Mouse (Mus musculus) forebrain, embryonic 14.5 days (tissue): ENCODE measurements around the gene Mb. TPM values are rescaled to one million over a fixed set of nuclear protein-coding genes. Genes with fewer than 3 reads are reported as not detected.

ENCODE experiments used
- ATAC-seq: fragments of 200-750 bp; cut with Nextera tagmentation; 2 replicates; pipeline ENCODE4 v1.8.0; 2017; ENCODE audit warnings: mild to moderate bottlenecking, moderate library complexity
- DNase-seq: peaks from one replicate; pipeline ENCODE4 v3.0.0-alpha.2; 2015; ENCODE audit warnings: low spot score
- H3K27ac ChIP-seq: fragments of 300-500 bp; sonication (generic); 2 replicates; pipeline ENCODE4 v1.5.1; 2014; ENCODE audit warnings: low read depth, mild to moderate bottlenecking, control low read depth, low read length, moderate library complexity
- H3K27me3 ChIP-seq: fragments of 300-500 bp; sonication (generic); replicated peaks from 2 replicates; pipeline ENCODE4 v1.6.1; 2014; ENCODE audit warnings: low read length, control low read depth, mixed read lengths; ENCODE audit not compliant: control insufficient read depth, insufficient read depth
- H3K36me3 ChIP-seq: fragments of 300-500 bp; sonication (generic); 2 replicates; pipeline ENCODE4 v1.6.1; 2014; ENCODE audit warnings: low read length, control low read depth; ENCODE audit not compliant: control insufficient read depth, insufficient read depth
- H3K4me1 ChIP-seq: fragments of 300-500 bp; sonication (generic); 2 replicates; pipeline ENCODE4 v1.6.1; 2014; ENCODE audit warnings: antibody characterized with exemption, low read length, control low read depth; ENCODE audit not compliant: control insufficient read depth, insufficient read depth
- H3K4me2 ChIP-seq: fragments of 300-500 bp; sonication (generic); 2 replicates; pipeline ENCODE4 v1.6.1; 2014; ENCODE audit warnings: mild to moderate bottlenecking, control low read depth, low read length
- H3K4me3 ChIP-seq: fragments of 300-500 bp; sonication (generic); 2 replicates; pipeline ENCODE4 v1.5.1; 2014; ENCODE audit warnings: low read depth, low read length, control low read depth
- H3K9ac ChIP-seq: fragments of 300-500 bp; sonication (generic); 2 replicates; pipeline ENCODE4 v1.6.1; 2014; ENCODE audit warnings: mild to moderate bottlenecking, low read length, control low read depth, moderate library complexity
- H3K9me3 ChIP-seq: fragments of 300-500 bp; sonication (generic); replicated peaks from 2 replicates; pipeline ENCODE4 v1.6.1; 2016; ENCODE audit warnings: low read length, control low read depth, mixed read lengths; ENCODE audit not compliant: control insufficient read depth
- WGBS: fragments of 180-500 bp; shearing (Covaris S2); extraction: QIAGEN DNeasy Blood & Tissue Kit; methylation state at CpG from one replicate; pipeline ENCODE4 v1.1.7; 2014; 5-methylcytosine and 5-hydroxymethylcytosine counted together
- polyA plus RNA-seq: library from polyadenylated mRNA; unstranded; fragments of >200 nt; fragmentation: Nextera tagmentation; extraction: Ambion mirVana; gene quantifications from 2 replicates; pipeline ENCODE4 v1.2.1, GENCODE M21; 2014

The Mb gene
- polyA plus RNA-seq, 1 experiment from 2014 or later: not detected

DNA sequence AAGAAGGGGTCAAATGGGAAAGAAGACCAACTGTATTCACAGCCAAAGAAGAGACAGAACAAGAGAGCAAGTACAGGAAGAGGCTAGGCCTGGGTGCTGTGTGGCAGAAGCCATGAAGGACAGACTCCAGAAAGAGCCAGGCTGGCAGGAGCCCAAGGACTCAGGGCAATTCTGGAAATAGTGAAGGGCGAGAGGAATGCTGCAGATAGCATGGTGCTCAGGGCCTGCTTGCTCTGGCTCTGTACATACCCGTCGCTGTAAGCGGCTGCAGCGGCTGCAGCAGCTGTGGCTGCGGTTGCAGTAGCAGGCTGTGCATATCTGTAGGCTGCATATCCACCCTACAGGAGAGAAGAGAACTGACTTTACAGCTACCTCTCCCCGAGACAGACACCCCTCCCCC is 35.3 kb upstream of the Mb start:
- no peak overlapping the region for H3K9ac ChIP-seq
- H3K9me3 ChIP-seq: no peaks in the 10 kb centered on the region
- no peak for ATAC-seq
- H3K4me2 ChIP-seq: no peak overlapping the region
- no peaks in the 10 kb centered on the region for H3K27me3 ChIP-seq
- no peaks in the 10 kb centered on the region for H3K4me1 ChIP-seq
- no peak overlapping the region for H3K4me3 ChIP-seq
- 87% methylated on average over 7 of the region's 7 CpGs for WGBS
- peaks cover 75% of the 10 kb centered on the region for H3K36me3 ChIP-seq
- no peak overlapping the region for H3K27ac ChIP-seq
- DNase-seq: no peak

DNA sequence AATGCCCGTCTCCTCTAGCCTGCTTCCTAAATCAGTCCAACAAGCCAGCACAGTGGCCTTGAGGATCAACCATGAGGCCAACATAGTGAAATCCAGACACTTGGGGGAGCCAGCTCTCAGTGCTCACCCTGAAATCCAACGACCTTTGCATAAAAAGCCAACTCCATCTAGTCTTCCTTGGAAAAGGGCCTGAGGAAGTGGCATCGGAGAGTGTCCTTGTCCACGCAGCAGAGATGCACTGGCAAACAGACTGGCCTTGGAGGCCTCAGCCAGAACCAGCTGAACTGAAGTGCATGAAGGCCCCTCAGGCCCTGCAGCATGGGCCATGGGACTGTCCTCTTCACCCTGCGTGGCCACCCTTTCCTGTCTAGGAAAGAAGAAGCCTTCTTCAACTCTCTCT is 31.0 kb upstream of the Mb start:
- DNase-seq (no peak), ATAC-seq (no peak)
- Histone ChIP-seq H3K27ac (no peak overlapping the region), H3K27me3 (no peaks in the 10 kb centered on the region), H3K4me3 (no peak overlapping the region), H3K4me1 (no peaks in the 10 kb centered on the region), H3K4me2 (no peak overlapping the region), H3K9ac (no peak overlapping the region), H3K9me3 (no peaks in the 10 kb centered on the region), H3K36me3 (peaks cover 74% of the 10 kb centered on the region)
- WGBS: 91% methylated on average over 5 of the region's 5 CpGs

DNA sequence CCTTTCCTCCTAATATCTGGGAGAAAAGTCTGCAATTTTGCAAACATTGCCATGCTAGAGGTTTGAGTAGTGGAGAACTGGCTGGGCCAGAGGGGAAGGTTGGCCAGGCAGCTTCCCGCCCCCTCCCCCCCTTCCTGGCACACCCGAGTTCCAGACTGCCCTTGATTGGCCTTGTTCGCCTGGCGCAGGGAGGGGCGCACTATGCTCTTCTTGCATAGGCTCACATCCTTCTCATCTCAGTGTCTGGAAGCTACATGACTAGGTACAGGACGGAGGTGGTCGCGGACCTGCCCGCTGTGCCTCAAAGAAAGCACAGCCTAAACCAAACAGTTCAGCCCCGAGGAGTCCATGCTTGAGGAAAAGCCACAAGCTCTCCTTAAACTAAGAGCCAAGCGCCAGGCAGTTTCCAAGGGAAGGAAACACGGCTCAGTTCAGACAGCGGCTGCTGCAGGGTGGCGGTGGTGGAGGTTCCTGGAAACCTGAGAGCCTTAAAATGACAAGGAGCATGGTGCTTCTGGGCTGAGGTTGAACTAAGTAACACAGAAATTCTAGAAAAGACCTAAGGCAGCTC is 30.3 kb upstream of the Mb start:
- H3K36me3 ChIP-seq: peaks cover 73% of the 10 kb centered on the region

DNA sequence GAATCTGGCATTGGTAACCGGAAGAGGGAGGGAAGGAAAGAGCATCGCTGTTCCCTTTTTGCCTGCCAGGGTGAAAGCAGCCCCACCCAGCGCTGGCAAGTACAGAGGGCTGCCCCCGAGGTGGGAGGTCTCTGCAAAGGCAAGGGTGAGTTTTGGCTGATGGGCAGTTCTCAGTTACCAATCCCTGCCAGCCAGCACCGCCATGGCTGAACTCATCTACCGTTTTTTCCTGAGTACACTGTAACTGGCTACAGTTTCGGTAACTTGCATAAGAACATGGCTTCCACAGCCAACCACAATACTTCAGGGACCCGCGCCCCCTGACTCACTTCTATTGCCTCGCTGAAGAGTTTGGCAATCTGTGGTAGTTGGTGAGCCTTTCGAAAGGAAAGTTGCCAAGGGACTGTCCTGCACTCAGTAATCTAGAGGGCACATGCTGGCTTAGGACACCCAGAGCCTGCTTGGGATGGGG is 29.5 kb upstream of the Mb start:
- Histone ChIP-seq H3K36me3 (peaks cover 65% of the 10 kb centered on the region), H3K27me3 (no peaks in the 10 kb centered on the region)
- no peak for DNase-seq

More for the DNA sequence above, 30.3 kb upstream of the Mb start:
- Histone ChIP-seq H3K27ac (no peak overlapping the region), H3K9me3 (no peaks in the 10 kb centered on the region), H3K4me1 (no peaks in the 10 kb centered on the region), H3K27me3 (no peaks in the 10 kb centered on the region), H3K4me2 (no peak overlapping the region), H3K4me3 (no peak overlapping the region), H3K9ac (no peak overlapping the region)
- DNase-seq: no peak
- no peak for ATAC-seq
- WGBS: 78% methylated on average over 14 of the region's 14 CpGs

DNA sequence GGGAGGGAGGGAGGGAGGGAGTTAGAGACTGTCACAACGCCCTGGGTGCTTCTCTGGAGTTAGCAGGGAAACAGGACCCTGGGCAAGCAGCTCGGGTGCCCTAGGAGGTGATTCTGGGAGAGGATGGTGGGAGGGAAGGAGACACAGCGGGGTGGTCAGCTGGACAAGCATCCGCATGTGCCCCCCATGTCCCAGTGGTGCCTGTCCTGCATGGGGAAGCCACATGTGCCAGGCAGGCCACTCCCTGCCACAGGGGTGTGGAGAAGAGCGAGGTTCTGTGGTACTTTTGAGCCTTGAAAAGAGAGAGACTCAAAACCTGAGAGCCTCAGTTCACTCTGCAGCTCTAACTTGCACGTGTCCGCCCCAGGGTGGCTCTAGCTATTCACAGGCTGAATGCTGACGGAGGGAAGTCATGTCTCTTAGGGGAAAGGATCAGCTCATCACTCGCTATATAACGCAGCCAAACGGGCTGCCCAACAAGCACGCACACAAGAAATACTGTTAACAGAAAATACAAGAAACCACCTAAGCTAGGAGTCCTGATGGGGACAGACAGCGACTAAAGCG is 28.9 kb upstream of the Mb start:
- Histone ChIP-seq H3K4me3 (no peak overlapping the region), H3K4me1 (no peaks in the 10 kb centered on the region), H3K36me3 (peaks cover 59% of the 10 kb centered on the region), H3K9ac (no peak overlapping the region), H3K27ac (no peak overlapping the region), H3K4me2 (no peak overlapping the region), H3K9me3 (no peaks in the 10 kb centered on the region), H3K27me3 (no peaks in the 10 kb centered on the region)
- WGBS: 54% methylated on average over 14 of the region's 14 CpGs
- no peak for DNase-seq
- ATAC-seq: no peak

More for the DNA sequence above, 29.5 kb upstream of the Mb start:
- WGBS: 73% methylated on average over 11 of the region's 11 CpGs
- no peak for ATAC-seq
- H3K9ac ChIP-seq: no peak overlapping the region
- no peak overlapping the region for H3K4me3 ChIP-seq
- H3K9me3 ChIP-seq: no peaks in the 10 kb centered on the region
- no peaks in the 10 kb centered on the region for H3K4me1 ChIP-seq
- no peak overlapping the region for H3K27ac ChIP-seq
- H3K4me2 ChIP-seq: no peak overlapping the region

DNA sequence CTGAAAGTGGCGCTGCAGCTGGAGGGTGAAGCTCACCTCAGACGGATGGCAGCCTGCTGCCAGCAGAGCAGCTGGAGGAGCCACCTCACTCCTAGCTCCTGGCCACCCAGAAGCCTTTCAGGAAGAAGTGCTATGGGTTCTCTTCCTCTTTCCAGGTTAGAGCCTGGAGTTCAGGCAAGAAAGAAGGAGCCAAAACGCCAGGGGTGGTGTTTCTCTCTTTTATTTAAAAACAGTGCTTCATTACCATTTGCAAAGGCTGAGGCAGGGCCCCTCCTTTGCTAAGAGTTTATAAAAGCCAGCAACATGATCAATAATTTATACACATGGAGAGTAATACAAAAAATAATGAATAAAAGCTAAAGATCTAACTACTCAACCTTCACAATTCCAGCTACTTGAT is 28.3 kb upstream of the Mb start:
- Histone ChIP-seq H3K27ac (no peak overlapping the region), H3K4me1 (no peaks in the 10 kb centered on the region), H3K27me3 (no peaks in the 10 kb centered on the region), H3K36me3 (peaks cover 54% of the 10 kb centered on the region), H3K9me3 (no peaks in the 10 kb centered on the region), H3K9ac (no peak overlapping the region), H3K4me2 (no peak overlapping the region), H3K4me3 (no peak overlapping the region)
- ATAC-seq: no peak
- WGBS: 45% methylated on average over 3 of the region's 3 CpGs
- DNase-seq: no peak

DNA sequence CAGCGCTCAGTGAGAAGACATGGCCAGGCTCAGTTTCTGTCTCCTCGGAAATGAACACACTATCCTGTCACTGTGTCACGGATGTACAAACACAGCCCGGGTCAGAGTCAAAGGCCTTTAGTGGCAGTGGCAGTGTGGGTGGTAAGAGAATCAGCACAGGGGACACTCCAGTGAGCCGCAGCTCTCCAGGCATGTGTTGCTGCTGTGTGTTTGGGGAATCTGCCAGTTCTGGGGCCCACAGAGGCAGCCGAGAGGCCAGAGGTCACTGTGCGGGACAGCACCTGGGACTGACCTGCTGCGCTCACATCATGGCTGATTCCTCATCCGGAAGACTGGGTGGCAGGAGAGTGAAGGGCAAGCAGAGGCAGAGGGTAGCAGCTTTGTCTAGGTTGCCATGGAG is 27.4 kb upstream of the Mb start:
- no peaks in the 10 kb centered on the region for H3K27me3 ChIP-seq
- H3K4me1 ChIP-seq: no peaks in the 10 kb centered on the region
- H3K36me3 ChIP-seq: peaks cover 49% of the 10 kb centered on the region
- ATAC-seq: no peak
- no peaks in the 10 kb centered on the region for H3K9me3 ChIP-seq
- WGBS: 92% methylated on average over 9 of the region's 9 CpGs
- H3K4me3 ChIP-seq: no peak overlapping the region
- H3K9ac ChIP-seq: no peak overlapping the region
- no peak for DNase-seq
- H3K4me2 ChIP-seq: no peak overlapping the region
- no peak overlapping the region for H3K27ac ChIP-seq

DNA sequence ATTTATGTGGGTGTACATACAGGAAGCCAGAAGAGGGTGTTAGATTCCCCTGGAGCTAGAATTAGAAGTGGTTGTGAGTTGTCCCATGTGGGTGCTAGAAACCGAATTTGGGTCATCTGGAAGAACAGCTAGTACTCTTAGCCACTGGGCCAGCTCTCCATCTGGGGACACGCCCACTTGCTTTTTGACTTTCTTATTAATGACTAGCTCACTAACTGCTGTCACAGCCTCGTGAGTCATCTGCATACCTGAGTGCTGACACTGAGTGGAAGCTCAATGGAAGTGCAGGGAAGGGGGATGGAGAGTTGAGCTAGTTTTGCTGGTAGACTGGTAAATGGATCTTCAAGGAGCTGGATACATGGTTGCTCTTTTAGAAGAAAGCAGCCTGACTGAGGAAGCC is 26.1 kb upstream of the Mb start:
- 87% methylated on average over 3 of the region's 3 CpGs for WGBS
- DNase-seq: no peak
- H3K4me2 ChIP-seq: no peak overlapping the region
- no peak overlapping the region for H3K9ac ChIP-seq
- H3K27ac ChIP-seq: no peak overlapping the region
- H3K27me3 ChIP-seq: no peaks in the 10 kb centered on the region
- no peaks in the 10 kb centered on the region for H3K9me3 ChIP-seq
- ATAC-seq: no peak
- no peaks in the 10 kb centered on the region for H3K4me1 ChIP-seq
- H3K4me3 ChIP-seq: no peak overlapping the region
- H3K36me3 ChIP-seq: peaks cover 35% of the 10 kb centered on the region

DNA sequence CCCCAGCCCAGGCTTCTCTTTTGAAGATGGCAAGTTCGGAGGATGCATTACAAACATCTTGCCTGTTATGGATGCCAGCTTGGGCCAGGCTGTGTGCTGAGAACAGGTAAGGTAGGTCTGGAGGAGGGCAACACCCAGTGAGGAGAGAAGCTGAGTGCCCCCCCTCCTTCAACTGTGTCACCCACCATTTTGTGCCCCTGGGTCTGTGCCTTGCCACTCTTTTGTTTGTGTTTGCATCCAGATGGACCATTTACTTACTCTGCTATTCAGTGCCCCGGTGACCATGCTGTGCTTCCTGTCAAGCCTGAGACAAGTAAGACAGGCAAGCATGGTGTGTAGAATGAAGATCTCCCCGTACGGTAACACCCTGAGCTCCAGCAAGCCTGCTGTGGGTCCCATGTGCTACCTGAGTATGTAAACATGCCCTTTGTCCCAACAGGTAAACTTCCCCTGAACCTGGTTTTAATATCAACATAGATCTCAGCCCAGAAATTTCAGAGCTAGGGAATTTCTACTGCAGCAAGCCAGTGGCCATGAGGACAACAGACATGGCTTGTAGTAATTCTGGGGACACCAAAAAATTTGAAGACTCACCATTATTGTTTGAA is 22.2 kb upstream of the Mb start:
- no peak overlapping the region for H3K4me2 ChIP-seq
- H3K4me3 ChIP-seq: no peak overlapping the region
- no peaks in the 10 kb centered on the region for H3K9me3 ChIP-seq
- 55% methylated on average over 4 of the region's 4 CpGs for WGBS
- no peaks in the 10 kb centered on the region for H3K4me1 ChIP-seq
- ATAC-seq (no peak), DNase-seq (no peak)
- no peaks in the 10 kb centered on the region for H3K27me3 ChIP-seq
- no peak overlapping the region for H3K27ac ChIP-seq
- no peak overlapping the region for H3K9ac ChIP-seq
- peaks cover 14% of the 10 kb centered on the region for H3K36me3 ChIP-seq
